Mouse (Mus musculus): ENCODE data around the gene Slc25a43. TPM values are rescaled to one million over a fixed set of nuclear protein-coding genes. Genes with fewer than 3 reads are reported as not detected.
"Not testable (repeated sequence)": the region's sequence is repeated elsewhere in the genome, so short reads cannot be mapped to it uniquely, and the experiment has no call there.

The Slc25a43 gene
- polyA plus RNA-seq, 1 experiment, result 2.6 TPM

GRCm38 (mm10) chrX:36772591-36772990 lies 29.1 kb downstream of the Slc25a43 start:
- Histone ChIP-seq H3K27ac (ENCODE audit: insufficient read depth, low read length) (no peak overlapping the region), H3K4me1 (ENCODE audit: control insufficient read depth, insufficient read depth, low read length) (no peaks in the 10 kb centered on the region), H3K4me3 (ENCODE audit: insufficient read depth, low read length) (no peak overlapping the region)
- no peak for TF ChIP-seq POLR2A (IDR thresholded peaks at IDR 0.05; ENCODE audit: low read depth, low read length)
- TF ChIP-seq CTCF (IDR thresholded peaks at IDR 0.05; ENCODE audit: borderline replicate concordance, insufficient read depth, low read length), result no peak

- Histone ChIP-seq H3K27ac (ENCODE audit: insufficient read depth, low read length) (no peak overlapping the region), H3K4me3 (ENCODE audit: insufficient read depth, low read length) (no peak overlapping the region), H3K4me1 (ENCODE audit: control insufficient read depth, insufficient read depth, low read length) (no peaks in the 10 kb centered on the region)
- no peak for TF ChIP-seq POLR2A (IDR thresholded peaks at IDR 0.05; ENCODE audit: low read depth, low read length)
- TF ChIP-seq CTCF (IDR thresholded peaks at IDR 0.05; ENCODE audit: borderline replicate concordance, insufficient read depth, low read length), result no peak
Observed at GRCm38 (mm10) chrX:36775520-36775919, 32.1 kb downstream of the Slc25a43 start.

GRCm38 (mm10) chrX:36777694-36778093 lies 34.2 kb downstream of the Slc25a43 start:
- Histone ChIP-seq H3K4me3 (ENCODE audit: insufficient read depth, low read length) (no peak overlapping the region), H3K4me1 (ENCODE audit: control insufficient read depth, insufficient read depth, low read length) (no peaks in the 10 kb centered on the region), H3K27ac (ENCODE audit: insufficient read depth, low read length) (no peak overlapping the region)
- TF ChIP-seq CTCF (IDR thresholded peaks at IDR 0.05; ENCODE audit: borderline replicate concordance, insufficient read depth, low read length) (no peak), POLR2A (IDR thresholded peaks at IDR 0.05; ENCODE audit: low read depth, low read length) (no peak)

- TF ChIP-seq CTCF (IDR thresholded peaks at IDR 0.05; ENCODE audit: borderline replicate concordance, insufficient read depth, low read length) (no peak), POLR2A (IDR thresholded peaks at IDR 0.05; ENCODE audit: low read depth, low read length) (no peak)
- Histone ChIP-seq H3K4me1 (ENCODE audit: control insufficient read depth, insufficient read depth, low read length) (no peaks in the 10 kb centered on the region), H3K4me3 (ENCODE audit: insufficient read depth, low read length) (no peak overlapping the region), H3K27ac (ENCODE audit: insufficient read depth, low read length) (no peak overlapping the region)
Observed at GRCm38 (mm10) chrX:36789360-36789759, 45.9 kb downstream of the Slc25a43 start.

GRCm38 (mm10) chrX:36794571-36794970 lies 51.1 kb downstream of the Slc25a43 start:
- TF ChIP-seq POLR2A (IDR thresholded peaks at IDR 0.05; ENCODE audit: low read depth, low read length), result no peak
- no peak for TF ChIP-seq CTCF (IDR thresholded peaks at IDR 0.05; ENCODE audit: borderline replicate concordance, insufficient read depth, low read length)
- Histone ChIP-seq H3K27ac (ENCODE audit: insufficient read depth, low read length) (no peak overlapping the region), H3K4me3 (ENCODE audit: insufficient read depth, low read length) (no peak overlapping the region), H3K4me1 (ENCODE audit: control insufficient read depth, insufficient read depth, low read length) (no peaks in the 10 kb centered on the region)

GRCm38 (mm10) chrX:36795424-36796162 lies 52.1 kb downstream of the Slc25a43 start, which contains the start of gene Slc25a5:
TSS of gene Slc25a5 (plus strand) at chrX:36795651.
- peak within 1 kb of the TSS; percentile 67 for H3K27ac ChIP-seq (ENCODE audit: insufficient read depth, low read length)
- peak within 1 kb of the TSS; percentile 96 for H3K4me3 ChIP-seq (ENCODE audit: insufficient read depth, low read length)
- no peaks in the 10 kb centered on the region for H3K4me1 ChIP-seq (ENCODE audit: control insufficient read depth, insufficient read depth, low read length)
- TF ChIP-seq POLR2A (IDR thresholded peaks at IDR 0.05; ENCODE audit: low read depth, low read length) (peak; percentile 76), CTCF (IDR thresholded peaks at IDR 0.05; ENCODE audit: borderline replicate concordance, insufficient read depth, low read length) (no peak)

GRCm38 (mm10) chrX:36796163-36796581 lies 52.7 kb downstream of the Slc25a43 start:
- Histone ChIP-seq H3K4me1 (ENCODE audit: control insufficient read depth, insufficient read depth, low read length) (no peaks in the 10 kb centered on the region), H3K4me3 (ENCODE audit: insufficient read depth, low read length) (peak overlapping the region; percentile 96), H3K27ac (ENCODE audit: insufficient read depth, low read length) (peak overlapping the region; percentile 67)
- 0 out of 2 replicates have a peak, but pooled peaks have one; percentile 36 for TF ChIP-seq CTCF (IDR thresholded peaks at IDR 0.05; ENCODE audit: borderline replicate concordance, insufficient read depth, low read length)
- peak; percentile 72 for TF ChIP-seq POLR2A (IDR thresholded peaks at IDR 0.05; ENCODE audit: low read depth, low read length)

GRCm38 (mm10) chrX:36796734-36797133 lies 53.3 kb downstream of the Slc25a43 start:
- H3K27ac ChIP-seq (ENCODE audit: insufficient read depth, low read length); H3K4me1 ChIP-seq (ENCODE audit: control insufficient read depth, insufficient read depth, low read length): not testable (repeated sequence)
- peak overlapping the region; percentile 96 for H3K4me3 ChIP-seq (ENCODE audit: insufficient read depth, low read length)

- Histone ChIP-seq H3K27ac (ENCODE audit: insufficient read depth, low read length) (no peak overlapping the region), H3K4me1 (ENCODE audit: control insufficient read depth, insufficient read depth, low read length) (no peaks in the 10 kb centered on the region), H3K4me3 (ENCODE audit: insufficient read depth, low read length) (no peak overlapping the region)
- no peak for TF ChIP-seq POLR2A (IDR thresholded peaks at IDR 0.05; ENCODE audit: low read depth, low read length)
- no peak for TF ChIP-seq CTCF (IDR thresholded peaks at IDR 0.05; ENCODE audit: borderline replicate concordance, insufficient read depth, low read length)
Observed at GRCm38 (mm10) chrX:36799131-36799879, 55.8 kb downstream of the Slc25a43 start.

GRCm38 (mm10) chrX:36803189-36803588 lies 59.7 kb downstream of the Slc25a43 start:
- H3K4me1 ChIP-seq (ENCODE audit: control insufficient read depth, insufficient read depth, low read length), result no peaks in the 10 kb centered on the region
- TF ChIP-seq CTCF (IDR thresholded peaks at IDR 0.05; ENCODE audit: borderline replicate concordance, insufficient read depth, low read length), result no peak
- TF ChIP-seq POLR2A (IDR thresholded peaks at IDR 0.05; ENCODE audit: low read depth, low read length), result no peak
- H3K4me3 ChIP-seq (ENCODE audit: insufficient read depth, low read length), result no peak overlapping the region
- H3K27ac ChIP-seq (ENCODE audit: insufficient read depth, low read length), result no peak overlapping the region
